Comparison of ENCODE assay signal across 18 mouse cellular contexts in genomic region chr12:119070446-119070845, GRCm38 (mm10).
DNase-seq lines count a peak whose midpoint lies in the region; ATAC-seq and TF ChIP-seq lines count a peak whose summit lies in the region.
"Had no signal": no experiment of that assay in that cellular context is flagged by ENCODE, and none has a peak within 500 bp of the region (broad histone marks: within the 10 kb centered on the region; RNA-seq: fewer than 3 reads in every experiment).

No protein-coding gene starts in this region.

- intact Hi-C loops in gastrocnemius, adult 2 months (cut with DNase I): no loop called here

- no peaks in the 10 kb centered on the region for H3K9me3 ChIP-seq in liver, postnatal 0 days (ENCODE audit: low read length)
- H3K9me3 ChIP-seq in kidney, embryonic 14.5 days (ENCODE audit: control insufficient read depth, low read length): no peaks in the 10 kb centered on the region
- H3K9me3 ChIP-seq: embryonic facial prominence, embryonic 15.5 days; forebrain, embryonic 12.5 days; liver, embryonic 13.5 days; neural tube, embryonic 15.5 days; stomach, embryonic 15.5 days had no signal

- 3% methylated on average over 1 of the region's 1 CpGs for WGBS in liver, postnatal 0 days (ENCODE audit: insufficient replicate concordance)
- 6% methylated on average over 1 of the region's 1 CpGs for WGBS in kidney, embryonic 14.5 days

- no peaks in the 10 kb centered on the region for H3K36me3 ChIP-seq in liver, postnatal 0 days (replicated peaks; ENCODE audit: insufficient read depth, low read length)
- no peaks in the 10 kb centered on the region for H3K36me3 ChIP-seq in kidney, embryonic 14.5 days (ENCODE audit: control insufficient read depth, insufficient read depth, low read length)
- H3K36me3 ChIP-seq: embryonic facial prominence, embryonic 15.5 days; forebrain, embryonic 12.5 days; liver, embryonic 13.5 days; neural tube, embryonic 15.5 days; stomach, embryonic 15.5 days had no signal

- H3K27me3 ChIP-seq in liver, postnatal 0 days (ENCODE audit: insufficient read depth, low read length): no peaks in the 10 kb centered on the region
- H3K27me3 ChIP-seq in kidney, embryonic 14.5 days (ENCODE audit: control insufficient read depth, insufficient read depth, low read length): no peaks in the 10 kb centered on the region
- H3K27me3 ChIP-seq: embryonic facial prominence, embryonic 15.5 days; forebrain, embryonic 12.5 days; liver, embryonic 13.5 days; neural tube, embryonic 15.5 days; Patski; stomach, embryonic 15.5 days had no signal

- no peak overlapping the region for H3K4me2 ChIP-seq in liver, postnatal 0 days (ENCODE audit: low read depth, low read length)
- H3K4me2 ChIP-seq in kidney, embryonic 14.5 days (replicated peaks; ENCODE audit: low read depth, low read length): no peak overlapping the region
- H3K4me2 ChIP-seq: embryonic facial prominence, embryonic 15.5 days; forebrain, embryonic 12.5 days; liver, embryonic 13.5 days; midbrain, embryonic 11.5 days; neural tube, embryonic 15.5 days; stomach, embryonic 15.5 days had no signal

- no peak for DNase-seq in liver, postnatal 0 days
- DNase-seq in liver: no peak
- DNase-seq in c-Kit-positive CD71-negative TER-119-negative erythroid progenitor cells, embryonic 14.5 days (ENCODE audit: low read depth): peak; percentile 2
- DNase-seq in gastrocnemius, adult 2 months: no peak
- no peak for DNase-seq in thymus, postnatal 0 days (ENCODE audit: low spot score)
- DNase-seq: cerebellum, adult 18-20 months; layer of hippocampus, adult 9-11 months; liver, embryonic 13.5 days; lung, postnatal 14 days had no signal

- ATAC-seq in liver, postnatal 0 days: peak; percentile 53; the same call in 1 of the 2 replicates
- peak; percentile 46; the same call in 1 of the 2 replicates for ATAC-seq in kidney, embryonic 14.5 days (ENCODE audit: low FRiP score, low TSS enrichment)
- no peak for ATAC-seq in inflammation-experienced regulatory T-cells, adult 6 months
- ATAC-seq: hindbrain, postnatal 0 days had no signal

- no peak for TF ChIP-seq EP300 in liver, postnatal 0 days (IDR thresholded peaks at IDR 0.05; ENCODE audit: low read depth)

- TF ChIP-seq CTCF in liver, postnatal 0 days (IDR thresholded peaks at IDR 0.05; ENCODE audit: low read depth): no peak
- no peak for TF ChIP-seq CTCF in gastrocnemius, adult 2 months (IDR thresholded peaks at IDR 0.05)

- H3K27ac ChIP-seq in liver, postnatal 0 days (ENCODE audit: low read depth): no peak overlapping the region
- H3K27ac ChIP-seq in kidney, embryonic 14.5 days (ENCODE audit: low read depth, low read length): no peak overlapping the region
- H3K27ac ChIP-seq in gastrocnemius, adult 2 months: no peak overlapping the region
- H3K27ac ChIP-seq: embryonic facial prominence, embryonic 15.5 days; forebrain, embryonic 12.5 days; hindbrain, postnatal 0 days; liver, embryonic 13.5 days; neural tube, embryonic 15.5 days; stomach, embryonic 15.5 days had no signal

- H3K4me1 ChIP-seq in liver, postnatal 0 days (ENCODE audit: insufficient read depth): no peaks in the 10 kb centered on the region
- no peaks in the 10 kb centered on the region for H3K4me1 ChIP-seq in kidney, embryonic 14.5 days (ENCODE audit: control insufficient read depth, insufficient read depth, low read length)
- H3K4me1 ChIP-seq: embryonic facial prominence, embryonic 15.5 days; liver, embryonic 13.5 days; neural tube, embryonic 15.5 days; stomach, embryonic 15.5 days had no signal

- H3K9ac ChIP-seq in liver, postnatal 0 days (replicated peaks): no peak overlapping the region
- H3K9ac ChIP-seq in kidney, embryonic 14.5 days (ENCODE audit: low read depth, low read length): no peak overlapping the region
- H3K9ac ChIP-seq: embryonic facial prominence, embryonic 15.5 days; forebrain, embryonic 12.5 days; liver, embryonic 13.5 days; neural tube, embryonic 15.5 days; stomach, embryonic 15.5 days had no signal

- no peak overlapping the region for H3K4me3 ChIP-seq in liver, postnatal 0 days (ENCODE audit: low read depth, low read length)
- no peak overlapping the region for H3K4me3 ChIP-seq in kidney, embryonic 14.5 days (ENCODE audit: low read length)
- no peak overlapping the region for H3K4me3 ChIP-seq in gastrocnemius, adult 2 months
- H3K4me3 ChIP-seq: embryonic facial prominence, embryonic 15.5 days; forebrain, embryonic 12.5 days; liver, embryonic 13.5 days; neural tube, embryonic 15.5 days; stomach, embryonic 15.5 days had no signal
